Mouse (Mus musculus): ENCODE data around the gene Prss16.
A peak's percentile ranks its signal among the peaks of the same experiment; 100 is the strongest.

Gene Prss16

GRCm38 (mm10) chr13:22009642-22010041, at the start of gene Prss16:
TSS of gene Prss16 (minus strand) at chr13:22009742.
- no peak for DNase-seq (ENCODE audit: low spot score in 2 of 2)

GRCm38 (mm10) chr13:22053754-22054153, 44.2 kb upstream of the Prss16 start:
- DNase-seq (ENCODE audit: low spot score in 2 of 2) = no peak

GRCm38 (mm10) chr13:22051523-22051859, 41.9 kb upstream of the Prss16 start:
- DNase-seq (ENCODE audit: low spot score in 2 of 2) = no peak

GRCm38 (mm10) chr13:22050591-22051522, 41.3 kb upstream of the Prss16 start:
- DNase-seq (ENCODE audit: low spot score in 2 of 2) = peak; percentile 93 to 95

- DNase-seq (ENCODE audit: low spot score in 2 of 2) = no peak
These were observed 40.3 kb upstream of the Prss16 start for GRCm38 (mm10) chr13:22049737-22050440.

- DNase-seq (ENCODE audit: low spot score in 2 of 2) = no peak
These were observed 39.5 kb upstream of the Prss16 start for GRCm38 (mm10) chr13:22049041-22049440.

- DNase-seq (ENCODE audit: low spot score in 2 of 2) = no peak
These were observed 35.8 kb upstream of the Prss16 start for GRCm38 (mm10) chr13:22045311-22045710.

GRCm38 (mm10) chr13:22044432-22045155, 35.1 kb upstream of the Prss16 start:
- DNase-seq (ENCODE audit: low spot score in 2 of 2) = no peak

GRCm38 (mm10) chr13:22043503-22044431, 34.2 kb upstream of the Prss16 start:
- DNase-seq (ENCODE audit: low spot score in 2 of 2) = no peak

GRCm38 (mm10) chr13:22042568-22043502, 33.3 kb upstream of the Prss16 start, which contains the start of the genes Hist1h2ag and Hist1h2bj:
TSS of gene Hist1h2ag (minus strand) at chr13:22042944.
TSS of gene Hist1h2bj (plus strand) at chr13:22043214.
- DNase-seq (ENCODE audit: low spot score in 2 of 2) = peak; percentile 88 to 97

- no peak for DNase-seq (ENCODE audit: low spot score in 2 of 2)
These were observed 32.4 kb upstream of the Prss16 start for GRCm38 (mm10) chr13:22041651-22042567.

- peak; percentile 99 for DNase-seq (ENCODE audit: low spot score in 2 of 2)
These were observed 31.6 kb upstream of the Prss16 start, which contains the start of gene Hist1h4i for GRCm38 (mm10) chr13:22041142-22041536. TSS of gene Hist1h4i (minus strand) at chr13:22041362.

- DNase-seq (ENCODE audit: low spot score in 2 of 2) = no peak
These were observed 31.1 kb upstream of the Prss16 start for GRCm38 (mm10) chr13:22040464-22041141.

- DNase-seq (ENCODE audit: low spot score in 2 of 2) = no peak
These were observed 30.5 kb upstream of the Prss16 start for GRCm38 (mm10) chr13:22039951-22040463.

- DNase-seq (ENCODE audit: low spot score in 2 of 2) = no peak
These were observed 29.8 kb upstream of the Prss16 start for GRCm38 (mm10) chr13:22039364-22039763.

GRCm38 (mm10) chr13:22037415-22037814, 27.9 kb upstream of the Prss16 start:
- no peak for DNase-seq (ENCODE audit: low spot score in 2 of 2)

GRCm38 (mm10) chr13:22036986-22037385, 27.4 kb upstream of the Prss16 start:
- no peak for DNase-seq (ENCODE audit: low spot score in 2 of 2)

Data from frontal cortex, postnatal 36 days (tissue).